Mouse (Mus musculus): Measurements from ENCODE around the gene Ism1. TPM values are rescaled to one million over a fixed set of nuclear protein-coding genes. Genes with fewer than 3 reads are reported as not detected.

The Ism1 gene
- polyA plus RNA-seq, 1 experiment from 2014 or later: 0.34 TPM

DNA sequence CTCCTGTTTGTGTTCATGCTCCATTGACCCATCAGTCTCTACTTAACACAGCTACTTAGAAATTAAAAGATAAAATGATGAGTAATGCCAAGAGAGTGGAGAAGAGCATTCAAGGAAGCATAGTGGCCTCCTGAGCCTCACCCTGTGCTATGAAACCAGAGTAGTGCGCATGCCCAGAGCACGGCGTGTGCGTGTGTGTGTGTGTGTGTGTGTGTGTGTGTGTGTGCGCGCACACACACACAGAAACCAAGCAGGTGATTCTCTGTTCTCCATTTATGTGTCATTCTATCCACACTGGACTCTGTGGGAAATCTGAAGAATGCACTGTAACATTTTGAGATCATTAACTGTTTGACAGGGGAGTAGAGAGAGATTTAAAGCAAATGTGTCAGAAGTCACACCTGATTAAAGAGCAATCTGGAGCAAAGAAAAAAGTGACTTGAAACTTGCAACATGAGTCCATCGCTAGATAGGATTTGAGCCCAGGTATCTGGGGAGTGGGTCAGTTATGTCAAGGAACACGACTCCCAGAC is 105.4 kb downstream of the Ism1 start:
- Histone ChIP-seq H3K4me2 (replicated peaks) (no peak overlapping the region), H3K4me1 (no peaks in the 10 kb centered on the region), H3K9ac (replicated peaks) (no peak overlapping the region), H3K4me3 (no peak overlapping the region), H3K36me3 (no peaks in the 10 kb centered on the region), H3K27me3 (no peaks in the 10 kb centered on the region), H3K27ac (replicated peaks) (no peak overlapping the region), H3K9me3 (no peaks in the 10 kb centered on the region)
- 92% methylated on average over 8 of the region's 8 CpGs for WGBS
- ATAC-seq (replicated peaks): no peak

- 66% methylated on average over 1 of the region's 1 CpGs for WGBS
- no peaks in the 10 kb centered on the region for H3K9me3 ChIP-seq
- no peaks in the 10 kb centered on the region for H3K27me3 ChIP-seq
- H3K4me1 ChIP-seq: no peaks in the 10 kb centered on the region
- no peak overlapping the region for H3K4me3 ChIP-seq
- H3K4me2 ChIP-seq (replicated peaks): no peak overlapping the region
- H3K9ac ChIP-seq (replicated peaks): no peak overlapping the region
- no peak for ATAC-seq (replicated peaks)
- H3K27ac ChIP-seq (replicated peaks): no peak overlapping the region
- H3K36me3 ChIP-seq: no peaks in the 10 kb centered on the region
These were observed 106.5 kb downstream of the Ism1 start for GRCm38 (mm10) chr2:139784465-139784864.

DNA sequence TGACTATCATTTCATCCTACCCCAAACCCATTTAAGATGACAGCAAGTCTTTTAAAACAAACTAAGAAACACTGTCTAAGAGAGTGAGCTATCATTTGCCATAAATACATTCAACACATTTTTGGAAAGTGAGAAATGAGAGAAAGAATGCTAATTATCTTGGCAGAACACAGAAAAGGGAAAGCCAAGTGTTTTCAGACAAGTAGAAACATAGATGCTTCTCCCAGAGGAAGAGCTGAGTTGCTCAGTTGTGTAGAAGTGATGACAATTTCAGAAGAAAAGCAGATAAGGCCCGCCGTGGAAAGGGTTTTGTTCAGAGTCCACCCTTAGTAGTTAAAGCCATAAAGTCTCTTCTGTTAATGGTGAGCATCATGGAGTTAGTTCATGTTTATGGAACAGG is 107.0 kb downstream of the Ism1 start:
- H3K9me3 ChIP-seq: no peaks in the 10 kb centered on the region
- no peaks in the 10 kb centered on the region for H3K27me3 ChIP-seq
- ATAC-seq (replicated peaks): no peak
- H3K27ac ChIP-seq (replicated peaks): no peak overlapping the region
- no peaks in the 10 kb centered on the region for H3K36me3 ChIP-seq
- WGBS: 82% methylated on average over 2 of the region's 2 CpGs
- H3K4me2 ChIP-seq (replicated peaks): no peak overlapping the region
- H3K4me1 ChIP-seq: no peaks in the 10 kb centered on the region
- no peak overlapping the region for H3K9ac ChIP-seq (replicated peaks)
- H3K4me3 ChIP-seq: no peak overlapping the region

GRCm38 (mm10) chr2:139788658-139789057 is 110.7 kb downstream of the Ism1 start:
- no peaks in the 10 kb centered on the region for H3K27me3 ChIP-seq
- no peak for ATAC-seq (replicated peaks)
- H3K27ac ChIP-seq (replicated peaks): no peak overlapping the region
- WGBS: 84% methylated on average over 4 of the region's 4 CpGs
- H3K9ac ChIP-seq (replicated peaks): no peak overlapping the region
- no peaks in the 10 kb centered on the region for H3K4me1 ChIP-seq
- no peak overlapping the region for H3K4me3 ChIP-seq
- H3K36me3 ChIP-seq: no peaks in the 10 kb centered on the region
- no peak overlapping the region for H3K4me2 ChIP-seq (replicated peaks)
- no peaks in the 10 kb centered on the region for H3K9me3 ChIP-seq

- H3K4me2 ChIP-seq (replicated peaks): no peak overlapping the region
- H3K4me1 ChIP-seq: no peaks in the 10 kb centered on the region
- H3K36me3 ChIP-seq: no peaks in the 10 kb centered on the region
- 89% methylated on average over 9 of the region's 9 CpGs for WGBS
- ATAC-seq (replicated peaks): no peak
- H3K4me3 ChIP-seq: no peak overlapping the region
- H3K9ac ChIP-seq (replicated peaks): no peak overlapping the region
- H3K27ac ChIP-seq (replicated peaks): no peak overlapping the region
- H3K27me3 ChIP-seq: no peaks in the 10 kb centered on the region
- H3K9me3 ChIP-seq: no peaks in the 10 kb centered on the region
These were observed 114.6 kb downstream of the Ism1 start for GRCm38 (mm10) chr2:139792345-139793120.

GRCm38 (mm10) chr2:139804041-139804440 is 126.1 kb downstream of the Ism1 start:
- no peaks in the 10 kb centered on the region for H3K36me3 ChIP-seq
- WGBS: 82% methylated on average over 7 of the region's 7 CpGs
- no peak overlapping the region for H3K4me2 ChIP-seq (replicated peaks)
- no peak for ATAC-seq (replicated peaks)
- H3K9me3 ChIP-seq: no peaks in the 10 kb centered on the region
- no peaks in the 10 kb centered on the region for H3K27me3 ChIP-seq
- H3K27ac ChIP-seq (replicated peaks): no peak overlapping the region
- no peaks in the 10 kb centered on the region for H3K4me1 ChIP-seq
- no peak overlapping the region for H3K4me3 ChIP-seq
- no peak overlapping the region for H3K9ac ChIP-seq (replicated peaks)

DNA sequence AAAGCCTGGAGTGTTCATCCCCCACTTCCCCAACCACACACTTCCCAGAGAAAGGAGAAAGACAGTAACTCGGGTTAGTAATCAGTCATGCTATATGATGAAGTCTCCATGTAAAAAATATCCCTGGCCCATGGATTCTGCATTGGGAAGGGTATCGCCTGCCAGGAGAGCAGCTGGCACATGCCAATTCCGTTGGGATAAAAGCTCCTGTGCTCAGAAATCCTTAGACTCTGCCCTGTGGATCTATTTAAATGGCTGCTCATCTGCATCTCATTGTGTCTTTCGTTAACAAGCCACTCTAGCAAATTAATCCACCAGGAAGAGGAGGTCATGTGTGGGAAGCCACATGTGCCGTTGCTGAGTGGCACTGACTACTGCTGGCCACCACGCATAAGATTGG is 129.9 kb downstream of the Ism1 start:
- H3K27me3 ChIP-seq: no peaks in the 10 kb centered on the region
- H3K4me2 ChIP-seq (replicated peaks): no peak overlapping the region
- H3K27ac ChIP-seq (replicated peaks): no peak overlapping the region
- no peak for ATAC-seq (replicated peaks)
- H3K4me3 ChIP-seq: no peak overlapping the region
- 71% methylated on average over 6 of the region's 6 CpGs for WGBS
- H3K9ac ChIP-seq (replicated peaks): no peak overlapping the region
- no peaks in the 10 kb centered on the region for H3K9me3 ChIP-seq
- no peaks in the 10 kb centered on the region for H3K4me1 ChIP-seq
- no peaks in the 10 kb centered on the region for H3K36me3 ChIP-seq

Other genes with a start within 250 kb of the Ism1 start
- 0.19 TPM in 1 of 2 replicates, not detected in the other for gene Sptlc3, start 184.3 kb upstream of the Ism1 start, polyA plus RNA-seq (2015; fragmentation: Nextera tagmentation; extraction: Ambion mirVana)